Mouse (Mus musculus): ENCODE measurements at regions not wholly inside any gene's neighbourhood (a gene's known extent, or its start where the extent isn't known, plus 50 kb on each side); places are given as distances from the start of the nearest gene placed in this dataset.

DNA sequence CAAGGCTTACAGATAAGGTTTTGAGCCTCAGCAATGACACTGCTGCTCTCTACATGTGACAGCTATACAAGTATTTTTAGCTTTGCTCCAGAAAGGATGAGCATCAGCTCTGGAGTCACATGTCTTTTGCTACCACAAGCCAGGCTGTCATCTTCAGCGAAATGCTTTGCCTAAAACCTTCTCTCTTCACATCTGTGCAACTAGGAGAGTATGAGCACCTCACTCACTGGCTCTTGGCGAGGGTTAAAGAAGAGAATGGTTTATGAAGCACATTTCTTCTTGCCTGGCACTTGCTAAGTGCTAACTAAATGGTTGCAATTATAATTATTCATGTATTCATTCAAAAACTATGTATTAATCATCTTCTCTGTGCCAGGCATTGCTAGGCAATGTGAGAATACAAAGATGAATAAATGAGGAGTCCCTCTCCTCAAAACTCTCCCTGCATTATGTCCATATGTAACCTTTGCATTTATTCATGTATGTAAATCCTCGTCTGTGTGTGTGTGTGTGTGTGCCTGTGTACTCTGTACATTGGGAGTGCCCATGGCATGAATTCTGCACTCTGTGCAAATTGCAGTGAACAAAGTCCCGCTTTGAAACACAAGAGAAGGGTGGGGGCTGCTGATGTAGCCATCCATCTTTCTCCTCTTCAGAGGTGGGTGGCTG lies 682.0 kb downstream of the Gsdmc2 start:
- 24% methylated on average over 4 of the region's 4 CpGs for WGBS
- ATAC-seq (ENCODE audit: insufficient number of reproducible peaks, insufficient read depth, low FRiP score, low read depth), result no peak; the same call in 1 of the 2 replicates
- peak overlapping the region; percentile 11 for H3K27ac ChIP-seq (ENCODE audit: low read length)
- H3K4me2 ChIP-seq (replicated peaks; ENCODE audit: low read depth, low read length), result no peak overlapping the region
- no peak overlapping the region for H3K9ac ChIP-seq (replicated peaks; ENCODE audit: low read depth, low read length)
- no peaks in the 10 kb centered on the region for H3K27me3 ChIP-seq (ENCODE audit: control insufficient read depth, insufficient read depth, low read length)
- H3K4me3 ChIP-seq (ENCODE audit: low read depth, low read length), result no peak overlapping the region
- no peaks in the 10 kb centered on the region for H3K9me3 ChIP-seq (ENCODE audit: control insufficient read depth, low read depth, low read length)
- H3K4me1 ChIP-seq (ENCODE audit: control insufficient read depth, insufficient read depth, low read length), result peaks cover 4% of the 10 kb centered on the region; the same call in 1 of the 2 replicates
- no peaks in the 10 kb centered on the region for H3K36me3 ChIP-seq (ENCODE audit: control insufficient read depth, insufficient read depth, low read length)

DNA sequence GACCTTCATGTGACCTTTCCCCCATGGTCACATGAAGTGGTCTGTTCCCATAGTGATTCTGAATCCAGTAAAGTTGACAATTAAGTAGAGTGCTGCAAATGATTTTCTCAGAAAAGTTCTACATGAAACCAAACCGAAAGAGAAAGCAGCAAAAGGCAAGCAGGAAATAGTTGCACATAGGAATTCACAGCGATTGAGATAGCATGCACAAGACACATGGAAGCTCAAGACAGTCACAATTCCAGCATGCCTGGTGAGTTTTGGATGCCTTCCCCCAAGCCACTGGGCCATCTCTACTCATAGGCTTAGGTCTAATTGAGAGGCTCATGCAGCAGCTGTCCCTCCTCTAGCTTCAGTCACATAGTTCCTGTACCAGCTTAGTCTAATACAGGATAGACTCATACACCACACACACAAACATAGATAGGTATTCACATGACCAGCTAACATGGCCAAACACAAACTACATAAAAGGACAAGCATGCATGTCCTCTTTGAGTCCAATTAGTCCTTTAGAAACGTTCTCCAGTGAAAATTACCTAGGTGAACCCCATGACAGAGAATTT lies 721.8 kb downstream of the Gsdmc2 start:
- H3K9me3 ChIP-seq (ENCODE audit: control insufficient read depth, low read depth, low read length), result no peaks in the 10 kb centered on the region
- no peaks in the 10 kb centered on the region for H3K36me3 ChIP-seq (ENCODE audit: control insufficient read depth, insufficient read depth, low read length)
- H3K4me2 ChIP-seq (replicated peaks; ENCODE audit: low read depth, low read length), result no peak overlapping the region
- no peaks in the 10 kb centered on the region for H3K27me3 ChIP-seq (ENCODE audit: control insufficient read depth, insufficient read depth, low read length)
- 83% methylated on average over 3 of the region's 3 CpGs for WGBS
- H3K9ac ChIP-seq (replicated peaks; ENCODE audit: low read depth, low read length), result no peak overlapping the region
- no peak overlapping the region for H3K4me3 ChIP-seq (ENCODE audit: low read depth, low read length)
- H3K27ac ChIP-seq (ENCODE audit: low read length), result no peak overlapping the region
- ATAC-seq (ENCODE audit: insufficient number of reproducible peaks, insufficient read depth, low FRiP score, low read depth), result no peak
- H3K4me1 ChIP-seq (ENCODE audit: control insufficient read depth, insufficient read depth, low read length), result no peaks in the 10 kb centered on the region

DNA sequence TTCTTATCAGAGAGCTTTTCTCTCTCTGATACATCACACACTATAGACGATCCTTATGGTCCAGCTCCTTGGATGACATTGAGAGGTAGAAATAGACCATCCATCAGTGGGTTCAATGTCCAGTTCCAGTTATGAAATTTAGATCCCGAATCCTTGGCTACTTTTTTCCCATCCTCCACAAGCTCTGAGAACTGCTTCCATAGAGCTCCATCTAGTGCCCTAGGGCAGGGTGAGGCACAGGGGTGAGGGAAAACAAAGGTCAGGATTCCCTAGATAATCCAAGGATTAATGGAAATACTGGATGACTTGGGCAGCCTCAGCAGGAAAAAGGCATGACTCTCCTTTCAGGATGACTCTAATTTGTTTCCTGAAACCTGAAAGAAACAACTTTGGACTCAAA lies 732.1 kb downstream of the Gsdmc2 start:
- 59% methylated on average over 2 of the region's 2 CpGs for WGBS
- no peak overlapping the region for H3K4me2 ChIP-seq (replicated peaks; ENCODE audit: low read depth, low read length)
- H3K9ac ChIP-seq (replicated peaks; ENCODE audit: low read depth, low read length), result no peak overlapping the region
- no peaks in the 10 kb centered on the region for H3K9me3 ChIP-seq (ENCODE audit: control insufficient read depth, low read depth, low read length)
- no peaks in the 10 kb centered on the region for H3K4me1 ChIP-seq (ENCODE audit: control insufficient read depth, insufficient read depth, low read length)
- no peaks in the 10 kb centered on the region for H3K27me3 ChIP-seq (ENCODE audit: control insufficient read depth, insufficient read depth, low read length)
- no peak overlapping the region for H3K27ac ChIP-seq (ENCODE audit: low read length)
- ATAC-seq (ENCODE audit: insufficient number of reproducible peaks, insufficient read depth, low FRiP score, low read depth), result no peak
- H3K36me3 ChIP-seq (ENCODE audit: control insufficient read depth, insufficient read depth, low read length), result no peaks in the 10 kb centered on the region
- H3K4me3 ChIP-seq (ENCODE audit: low read depth, low read length), result no peak overlapping the region

DNA sequence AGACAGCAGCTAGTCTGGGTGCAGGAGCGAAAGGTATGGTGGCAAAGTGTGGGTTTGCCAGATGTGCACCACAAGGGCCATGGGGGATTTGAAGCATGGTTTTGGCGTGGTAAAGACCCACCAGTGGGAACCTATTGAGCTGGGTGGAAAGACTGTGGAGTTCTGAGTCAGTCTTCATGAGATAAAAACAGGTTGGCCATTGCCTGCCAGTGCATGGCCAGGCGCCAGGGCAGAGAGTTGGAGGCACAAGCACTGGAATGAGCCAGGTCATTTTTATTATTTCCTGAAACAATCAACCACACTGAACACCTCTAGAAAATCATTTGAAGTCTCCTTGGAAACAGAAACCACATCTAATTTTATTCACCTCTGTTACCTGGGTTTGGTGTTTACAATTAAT lies 744.9 kb downstream of the Gsdmc2 start:
- Histone ChIP-seq H3K9me3 (ENCODE audit: control insufficient read depth, low read depth, low read length) (no peaks in the 10 kb centered on the region), H3K36me3 (ENCODE audit: control insufficient read depth, insufficient read depth, low read length) (no peaks in the 10 kb centered on the region), H3K4me2 (replicated peaks; ENCODE audit: low read depth, low read length) (no peak overlapping the region), H3K4me1 (ENCODE audit: control insufficient read depth, insufficient read depth, low read length) (no peaks in the 10 kb centered on the region), H3K27me3 (ENCODE audit: control insufficient read depth, insufficient read depth, low read length) (no peaks in the 10 kb centered on the region), H3K9ac (replicated peaks; ENCODE audit: low read depth, low read length) (no peak overlapping the region), H3K4me3 (ENCODE audit: low read depth, low read length) (no peak overlapping the region), H3K27ac (ENCODE audit: low read length) (no peak overlapping the region)
- 91% methylated on average over 3 of the region's 3 CpGs for WGBS
- no peak for ATAC-seq (ENCODE audit: insufficient number of reproducible peaks, insufficient read depth, low FRiP score, low read depth)

DNA sequence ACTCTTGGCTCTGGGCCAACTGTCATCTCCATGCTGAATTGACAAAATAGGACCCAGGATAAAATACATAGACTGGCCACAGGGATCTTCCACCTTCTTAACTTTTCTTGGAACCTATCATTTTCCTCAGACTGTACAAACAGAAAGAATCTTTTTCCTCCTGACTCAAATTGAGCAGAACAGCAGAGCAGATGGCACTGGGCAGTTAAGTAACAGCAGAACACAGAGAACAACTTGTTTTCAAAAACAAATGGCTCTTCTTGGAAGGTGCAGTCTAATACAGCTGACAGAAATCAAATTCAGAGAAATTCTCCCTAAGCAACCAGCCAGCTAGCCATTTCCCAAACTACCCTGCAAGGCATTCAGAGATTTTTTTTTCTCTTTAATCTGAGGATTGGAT lies 763.0 kb downstream of the Gsdmc2 start:
- Histone ChIP-seq H3K4me1 (ENCODE audit: control insufficient read depth, insufficient read depth, low read length) (no peaks in the 10 kb centered on the region), H3K4me2 (replicated peaks; ENCODE audit: low read depth, low read length) (no peak overlapping the region), H3K4me3 (ENCODE audit: low read depth, low read length) (no peak overlapping the region), H3K9me3 (ENCODE audit: control insufficient read depth, low read depth, low read length) (no peaks in the 10 kb centered on the region), H3K27me3 (ENCODE audit: control insufficient read depth, insufficient read depth, low read length) (no peaks in the 10 kb centered on the region), H3K9ac (replicated peaks; ENCODE audit: low read depth, low read length) (no peak overlapping the region), H3K36me3 (ENCODE audit: control insufficient read depth, insufficient read depth, low read length) (no peaks in the 10 kb centered on the region), H3K27ac (ENCODE audit: low read length) (no peak overlapping the region)
- ATAC-seq (ENCODE audit: insufficient number of reproducible peaks, insufficient read depth, low FRiP score, low read depth), result no peak

DNA sequence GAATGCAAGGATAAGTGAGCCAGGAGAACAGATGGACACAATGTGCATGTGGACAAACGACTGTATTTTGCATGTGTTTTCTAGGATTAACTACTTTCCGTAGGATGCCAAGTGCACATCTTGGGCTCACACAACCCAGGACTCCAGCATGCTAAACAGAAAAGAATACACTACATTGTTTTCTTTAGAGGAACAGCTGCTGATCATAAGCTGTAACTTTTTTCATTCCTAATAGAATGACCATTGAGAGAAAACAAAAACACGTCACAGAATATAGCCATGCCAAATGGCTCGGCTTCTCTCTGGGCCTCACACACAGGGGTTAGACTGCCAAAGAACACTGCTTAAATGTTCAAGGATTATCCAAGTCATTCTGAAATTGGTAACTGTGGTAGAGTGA lies 765.2 kb downstream of the Gsdmc2 start:
- Histone ChIP-seq H3K27ac (ENCODE audit: low read length) (no peak overlapping the region), H3K4me1 (ENCODE audit: control insufficient read depth, insufficient read depth, low read length) (no peaks in the 10 kb centered on the region), H3K9me3 (ENCODE audit: control insufficient read depth, low read depth, low read length) (no peaks in the 10 kb centered on the region), H3K27me3 (ENCODE audit: control insufficient read depth, insufficient read depth, low read length) (no peaks in the 10 kb centered on the region), H3K4me3 (ENCODE audit: low read depth, low read length) (no peak overlapping the region), H3K9ac (replicated peaks; ENCODE audit: low read depth, low read length) (no peak overlapping the region), H3K36me3 (ENCODE audit: control insufficient read depth, insufficient read depth, low read length) (no peaks in the 10 kb centered on the region), H3K4me2 (replicated peaks; ENCODE audit: low read depth, low read length) (no peak overlapping the region)
- WGBS, result 68% methylated on average over 4 of the region's 4 CpGs
- no peak for ATAC-seq (ENCODE audit: insufficient number of reproducible peaks, insufficient read depth, low FRiP score, low read depth)

DNA sequence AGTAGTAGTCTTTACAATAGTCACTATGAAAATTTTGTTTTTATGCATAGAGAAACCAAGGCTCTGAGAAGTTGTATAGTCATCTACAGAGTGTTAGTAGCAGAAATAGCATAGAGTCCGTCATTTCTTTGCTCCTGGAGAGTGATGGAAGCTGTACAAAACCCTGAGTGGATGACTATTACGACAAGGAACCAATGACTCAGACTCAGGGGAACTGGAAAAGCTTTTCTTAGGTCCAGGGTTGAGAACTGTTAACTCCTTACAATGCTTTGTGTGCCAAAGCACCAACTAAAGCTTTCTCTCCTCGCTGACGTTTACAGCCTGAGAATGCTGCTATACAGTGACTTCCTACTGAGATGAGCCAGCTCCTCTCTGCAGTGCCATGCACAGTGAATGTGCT lies 773.1 kb downstream of the Gsdmc2 start:
- H3K4me3 ChIP-seq (ENCODE audit: low read depth, low read length), result no peak overlapping the region
- H3K36me3 ChIP-seq (ENCODE audit: control insufficient read depth, insufficient read depth, low read length), result no peaks in the 10 kb centered on the region
- H3K4me1 ChIP-seq (ENCODE audit: control insufficient read depth, insufficient read depth, low read length), result no peaks in the 10 kb centered on the region
- no peaks in the 10 kb centered on the region for H3K9me3 ChIP-seq (ENCODE audit: control insufficient read depth, low read depth, low read length)
- 73% methylated on average over 4 of the region's 4 CpGs for WGBS
- no peaks in the 10 kb centered on the region for H3K27me3 ChIP-seq (ENCODE audit: control insufficient read depth, insufficient read depth, low read length)
- no peak for ATAC-seq (ENCODE audit: insufficient number of reproducible peaks, insufficient read depth, low FRiP score, low read depth)
- no peak overlapping the region for H3K4me2 ChIP-seq (replicated peaks; ENCODE audit: low read depth, low read length)
- no peak overlapping the region for H3K27ac ChIP-seq (ENCODE audit: low read length)
- no peak overlapping the region for H3K9ac ChIP-seq (replicated peaks; ENCODE audit: low read depth, low read length)

DNA sequence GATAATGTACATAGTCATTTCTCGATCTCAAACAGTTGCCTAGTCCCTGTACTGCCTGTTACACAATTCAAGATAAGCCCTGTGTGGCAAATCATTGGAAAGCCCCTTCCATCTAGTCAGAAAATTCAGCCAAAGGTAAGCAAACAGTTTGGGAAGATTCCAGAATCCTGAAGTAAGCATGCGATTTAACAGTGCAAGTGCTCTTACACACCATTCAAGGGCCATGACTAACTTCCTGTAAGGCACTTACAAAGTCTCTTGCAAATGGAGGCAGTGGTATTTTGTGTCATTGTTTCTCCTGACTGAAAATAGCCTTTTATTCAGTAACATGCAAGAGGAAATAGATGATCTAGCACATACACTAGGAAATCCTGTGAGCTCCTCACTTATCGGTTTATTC lies 777.9 kb downstream of the Gsdmc2 start:
- no peak overlapping the region for H3K9ac ChIP-seq (replicated peaks; ENCODE audit: low read depth, low read length)
- H3K27ac ChIP-seq (ENCODE audit: low read length), result no peak overlapping the region
- H3K4me2 ChIP-seq (replicated peaks; ENCODE audit: low read depth, low read length), result no peak overlapping the region
- H3K4me1 ChIP-seq (ENCODE audit: control insufficient read depth, insufficient read depth, low read length), result no peaks in the 10 kb centered on the region
- H3K36me3 ChIP-seq (ENCODE audit: control insufficient read depth, insufficient read depth, low read length), result no peaks in the 10 kb centered on the region
- H3K9me3 ChIP-seq (ENCODE audit: control insufficient read depth, low read depth, low read length), result no peaks in the 10 kb centered on the region
- no peak for ATAC-seq (ENCODE audit: insufficient number of reproducible peaks, insufficient read depth, low FRiP score, low read depth)
- no peak overlapping the region for H3K4me3 ChIP-seq (ENCODE audit: low read depth, low read length)
- no peaks in the 10 kb centered on the region for H3K27me3 ChIP-seq (ENCODE audit: control insufficient read depth, insufficient read depth, low read length)
- 69% methylated on average over 3 of the region's 3 CpGs for WGBS

DNA sequence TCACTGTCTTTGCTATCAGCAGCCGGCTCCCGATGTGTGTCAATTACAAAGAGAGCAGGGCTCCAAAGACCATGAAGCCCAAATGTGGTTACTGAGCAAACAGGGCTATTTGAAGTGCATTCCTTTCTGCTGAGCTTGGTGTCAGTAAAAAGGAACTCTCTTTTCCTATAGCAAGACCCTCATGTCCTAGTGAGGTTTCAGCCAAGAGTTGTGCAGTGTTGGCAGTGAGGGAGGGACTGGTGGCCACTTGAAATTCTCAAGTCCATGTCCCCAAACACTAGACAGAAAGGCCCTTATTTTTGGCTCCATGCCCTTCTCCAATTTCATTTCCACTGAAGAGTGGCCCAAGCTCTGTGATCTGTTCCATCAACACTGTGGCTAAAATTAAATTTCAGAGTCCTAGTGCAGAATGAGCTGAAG lies 778.9 kb downstream of the Gsdmc2 start:
- H3K27ac ChIP-seq (ENCODE audit: low read length), result no peak overlapping the region
- no peak overlapping the region for H3K9ac ChIP-seq (replicated peaks; ENCODE audit: low read depth, low read length)
- no peaks in the 10 kb centered on the region for H3K36me3 ChIP-seq (ENCODE audit: control insufficient read depth, insufficient read depth, low read length)
- WGBS, result 55% methylated on average over 2 of the region's 2 CpGs
- H3K4me2 ChIP-seq (replicated peaks; ENCODE audit: low read depth, low read length), result no peak overlapping the region
- no peak overlapping the region for H3K4me3 ChIP-seq (ENCODE audit: low read depth, low read length)
- no peak for ATAC-seq (ENCODE audit: insufficient number of reproducible peaks, insufficient read depth, low FRiP score, low read depth)
- no peaks in the 10 kb centered on the region for H3K9me3 ChIP-seq (ENCODE audit: control insufficient read depth, low read depth, low read length)
- no peaks in the 10 kb centered on the region for H3K4me1 ChIP-seq (ENCODE audit: control insufficient read depth, insufficient read depth, low read length)
- H3K27me3 ChIP-seq (ENCODE audit: control insufficient read depth, insufficient read depth, low read length), result no peaks in the 10 kb centered on the region
